Mouse (Mus musculus): ENCODE measurements around the gene Zfp26. TPM values are rescaled to one million over a fixed set of nuclear protein-coding genes. Genes with fewer than 3 reads are reported as not detected.

Zfp26 gene
- 20.5 and 23.3 TPM in 2 replicates for polyA plus RNA-seq (2016; fragmentation: Nextera tagmentation; extraction: Ambion mirVana)

DNA sequence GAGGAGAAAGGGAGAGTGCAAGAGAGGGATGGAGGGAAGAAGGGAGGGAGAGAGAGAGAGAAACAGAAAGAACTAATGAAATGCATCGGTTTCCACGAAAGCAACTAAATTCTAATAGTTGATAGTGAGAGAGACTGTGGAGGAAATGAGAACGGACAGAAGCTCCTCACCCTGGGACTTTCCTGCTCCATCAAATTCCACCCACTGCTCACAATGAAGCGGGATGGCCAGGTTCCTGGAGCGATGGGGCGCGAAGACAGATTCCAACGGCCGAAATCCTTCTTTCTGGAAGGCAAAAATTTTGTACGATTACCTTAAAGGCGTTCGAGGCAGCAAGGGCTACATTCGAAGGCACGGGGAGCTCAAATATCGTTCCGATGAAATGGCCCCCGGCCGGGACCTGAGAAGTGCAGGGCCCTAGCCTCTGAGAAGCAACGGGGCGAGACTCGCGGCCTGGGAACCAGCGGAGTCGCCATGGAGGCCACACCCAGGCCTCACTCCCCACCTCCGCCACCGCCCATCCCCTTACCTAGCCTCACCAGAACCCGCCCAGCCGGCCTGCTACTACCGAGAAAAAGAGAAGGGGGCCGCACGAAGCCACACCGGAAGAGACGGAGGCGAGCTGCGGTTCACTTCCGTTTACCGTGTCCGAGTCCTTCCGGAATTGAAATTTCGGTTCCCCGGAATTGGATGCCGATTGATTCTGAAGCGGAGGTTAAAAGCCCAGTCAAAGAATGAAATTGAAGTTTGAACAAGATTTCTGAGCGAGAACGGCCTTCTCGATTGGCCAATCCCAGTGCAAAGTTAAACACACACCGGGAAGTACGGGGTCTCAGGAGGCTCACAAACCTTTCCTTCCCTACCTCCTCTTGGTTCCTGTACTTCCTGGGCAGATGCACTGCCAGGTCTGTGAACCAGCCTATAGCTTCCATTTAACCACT, at the start of gene Zfp26:
TSS of gene Zfp26 (minus strand) at position 786 of the 941 bp plus-strand sequence.
- peak within 1 kb of the TSS; percentile 94 for H3K27ac ChIP-seq (replicated peaks)
- peak; percentile 78 for DNase-seq (ENCODE audit: low spot score)
- H3K4me1 ChIP-seq: peaks cover 16% of the 10 kb centered on the region
- H3K27me3 ChIP-seq (ENCODE audit: low read depth, poor library complexity, severe bottlenecking): no peaks in the 10 kb centered on the region
- no peaks in the 10 kb centered on the region for H3K9me3 ChIP-seq (replicated peaks)
- WGBS: under 1% methylated on average over 48 of the region's 48 CpGs
- peaks cover 40% of the 10 kb centered on the region for H3K36me3 ChIP-seq
- peak within 1 kb of the TSS; percentile 86 for H3K4me3 ChIP-seq

DNA sequence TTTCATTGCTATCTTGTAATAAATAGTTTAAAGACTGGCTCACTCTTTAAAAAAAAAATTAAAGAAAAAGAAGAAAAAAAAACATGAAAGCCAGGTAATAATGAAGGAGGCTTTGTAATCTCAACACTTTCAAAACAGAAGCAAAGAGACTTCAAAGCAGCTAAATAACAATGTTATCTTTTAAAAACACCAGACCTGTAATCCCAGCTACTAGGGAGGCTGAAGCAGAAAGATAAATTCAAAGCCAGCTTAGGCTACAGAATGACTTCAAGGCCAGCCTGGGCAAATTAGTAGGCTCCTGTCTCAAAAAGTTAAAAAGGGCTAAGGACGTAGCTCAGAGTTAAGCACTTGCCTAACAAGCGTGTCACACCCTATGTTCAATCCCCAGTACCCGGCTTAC, 49.7 kb upstream of the Zfp26 start:
- DNase-seq (ENCODE audit: low spot score): no peak

DNA sequence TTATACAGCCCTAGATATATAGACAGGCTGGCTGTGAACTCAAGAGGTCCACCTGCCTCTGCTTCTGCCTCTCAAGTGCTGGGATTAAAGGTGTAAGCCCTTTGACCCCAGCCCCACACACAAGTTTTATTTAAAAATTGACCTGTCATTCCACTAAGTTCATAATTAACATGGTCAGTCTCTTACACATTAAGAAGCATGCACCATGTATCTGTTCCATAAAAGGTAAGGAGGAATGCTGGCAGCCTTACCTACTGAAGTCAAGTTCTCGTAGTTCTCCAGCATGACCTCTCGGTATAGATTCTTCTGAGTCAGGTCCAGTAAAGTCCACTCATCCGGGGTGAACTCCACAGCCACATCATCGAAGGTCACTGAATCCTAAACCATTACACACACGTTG, 44.8 kb upstream of the Zfp26 start:
- no peaks in the 10 kb centered on the region for H3K27me3 ChIP-seq (ENCODE audit: low read depth, poor library complexity, severe bottlenecking)
- no peak for DNase-seq (ENCODE audit: low spot score)
- no peak overlapping the region for H3K27ac ChIP-seq (replicated peaks)
- H3K36me3 ChIP-seq: peaks cover 97% of the 10 kb centered on the region
- no peaks in the 10 kb centered on the region for H3K4me1 ChIP-seq
- no peak overlapping the region for H3K4me3 ChIP-seq
- no peaks in the 10 kb centered on the region for H3K9me3 ChIP-seq (replicated peaks)
- 90% methylated on average over 5 of the region's 5 CpGs for WGBS

More for the DNA sequence above, 49.7 kb upstream of the Zfp26 start:
- Histone ChIP-seq H3K9me3 (replicated peaks) (no peaks in the 10 kb centered on the region), H3K36me3 (peaks cover 96% of the 10 kb centered on the region), H3K27me3 (ENCODE audit: low read depth, poor library complexity, severe bottlenecking) (no peaks in the 10 kb centered on the region), H3K4me3 (no peak overlapping the region), H3K27ac (replicated peaks) (no peak overlapping the region), H3K4me1 (no peaks in the 10 kb centered on the region)
- 90% methylated on average over 3 of the region's 3 CpGs for WGBS

DNA sequence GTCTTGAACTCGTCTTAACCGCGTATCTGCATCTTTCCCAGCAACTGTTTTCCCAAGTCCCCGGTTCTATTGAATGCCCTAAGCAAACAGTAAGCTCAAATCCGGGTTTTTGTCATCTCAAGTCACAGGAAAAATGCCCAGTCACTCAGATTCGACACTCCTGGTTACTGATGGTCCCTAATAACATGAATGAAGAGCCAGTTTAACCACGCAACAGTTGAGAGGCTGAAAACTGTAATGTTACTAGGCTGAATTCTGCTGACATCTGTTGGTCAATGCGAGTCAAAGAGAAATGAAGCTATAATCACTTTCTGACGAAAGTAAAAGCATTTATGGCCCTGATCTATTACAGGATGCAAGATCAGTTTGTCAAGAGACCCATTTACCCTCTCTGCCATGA, 33.3 kb upstream of the Zfp26 start:
- H3K4me1 ChIP-seq: peaks cover 22% of the 10 kb centered on the region
- DNase-seq (ENCODE audit: low spot score): no peak

DNA sequence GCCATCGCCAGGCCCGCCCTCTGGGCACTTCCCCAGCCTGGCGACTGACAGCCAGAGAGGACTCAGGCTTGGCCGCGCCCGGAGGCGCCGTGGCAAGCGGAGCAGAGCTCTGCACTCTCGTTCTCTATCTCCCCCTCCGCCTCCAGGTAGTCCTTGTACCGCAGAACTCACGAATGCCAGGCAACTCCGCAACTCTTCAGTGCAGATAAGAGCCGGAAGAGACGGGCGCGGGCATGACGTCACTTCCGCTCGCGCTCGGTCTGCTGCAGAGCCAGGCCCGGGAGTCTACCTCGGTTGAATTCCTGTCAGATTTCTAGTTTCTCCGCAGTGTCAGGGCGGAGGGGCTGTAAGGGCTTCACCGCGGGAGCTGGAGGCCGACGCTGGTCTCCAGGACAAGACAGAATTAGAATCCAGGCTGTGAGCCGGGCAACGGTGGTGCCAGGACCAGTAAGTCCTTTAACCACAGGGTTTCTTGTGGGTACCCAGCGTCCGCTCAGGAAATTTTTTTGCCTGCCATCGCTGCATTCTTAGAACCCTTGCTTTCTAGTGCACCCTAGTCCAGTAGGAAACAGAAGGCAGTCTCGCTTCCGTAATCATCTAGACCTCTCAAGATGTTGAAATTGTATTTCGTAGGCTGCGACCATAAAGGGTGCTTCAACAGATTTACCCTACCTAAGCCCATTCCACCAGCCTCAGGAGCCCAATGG, 32.7 kb upstream of the Zfp26 start, which contains the start of gene Zfp426:
TSS of gene Zfp426 (minus strand) at position 220 of the 707 bp plus-strand sequence.
- WGBS: 1% methylated on average over 40 of the region's 40 CpGs
- H3K4me3 ChIP-seq: peak within 1 kb of the TSS; percentile 91
- H3K27me3 ChIP-seq (ENCODE audit: low read depth, poor library complexity, severe bottlenecking): no peaks in the 10 kb centered on the region
- peaks cover 61% of the 10 kb centered on the region for H3K36me3 ChIP-seq
- peaks cover 22% of the 10 kb centered on the region for H3K4me1 ChIP-seq
- peak; percentile 90 for DNase-seq (ENCODE audit: low spot score)
- H3K9me3 ChIP-seq (replicated peaks): no peaks in the 10 kb centered on the region
- H3K27ac ChIP-seq (replicated peaks): peak within 1 kb of the TSS; percentile 94

More for the DNA sequence above, 33.3 kb upstream of the Zfp26 start:
- Histone ChIP-seq H3K27ac (replicated peaks) (peak overlapping the region; percentile 94), H3K36me3 (peaks cover 63% of the 10 kb centered on the region), H3K9me3 (replicated peaks) (no peaks in the 10 kb centered on the region), H3K4me3 (peak overlapping the region; percentile 91), H3K27me3 (ENCODE audit: low read depth, poor library complexity, severe bottlenecking) (no peaks in the 10 kb centered on the region)
- 12% methylated on average over 9 of the region's 9 CpGs for WGBS

DNA sequence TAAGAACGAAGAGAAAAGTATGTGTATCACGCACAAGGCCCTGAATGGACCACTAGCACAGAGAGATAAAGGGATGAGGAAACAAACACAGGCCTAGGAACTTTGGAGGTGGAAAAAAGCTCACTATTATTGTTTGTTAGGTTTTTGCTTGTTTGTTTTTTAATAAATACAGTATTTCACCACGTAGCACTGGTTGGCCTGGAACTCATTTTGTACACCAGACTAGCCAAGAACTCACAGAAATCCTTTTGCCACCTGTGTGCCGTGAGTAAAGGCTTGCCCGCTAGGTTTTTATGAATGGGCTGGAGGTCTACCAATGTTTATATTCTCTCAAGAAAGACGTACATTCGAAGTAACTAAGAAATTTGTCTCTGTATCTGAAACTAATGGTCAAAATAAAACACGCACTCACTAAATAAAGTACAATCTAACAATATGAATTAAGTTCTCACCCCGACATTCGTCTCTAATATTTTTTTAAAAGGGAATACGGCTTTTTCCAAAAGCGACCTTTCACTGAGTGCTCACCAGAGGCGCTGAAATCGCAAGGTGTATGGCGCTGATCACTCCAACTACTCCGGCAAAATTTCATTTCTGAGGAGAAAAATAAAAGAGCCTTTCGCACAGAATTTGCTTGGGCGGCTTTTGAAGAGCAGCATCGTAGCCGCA, 32.0 kb upstream of the Zfp26 start:
- no peaks in the 10 kb centered on the region for H3K9me3 ChIP-seq (replicated peaks)
- H3K27me3 ChIP-seq (ENCODE audit: low read depth, poor library complexity, severe bottlenecking): no peaks in the 10 kb centered on the region
- peaks cover 60% of the 10 kb centered on the region for H3K36me3 ChIP-seq
- peaks cover 22% of the 10 kb centered on the region for H3K4me1 ChIP-seq
- peak overlapping the region; percentile 94 for H3K27ac ChIP-seq (replicated peaks)
- 14% methylated on average over 20 of the region's 20 CpGs for WGBS
- peak overlapping the region; percentile 91 for H3K4me3 ChIP-seq
- DNase-seq (ENCODE audit: low spot score): no peak

DNA sequence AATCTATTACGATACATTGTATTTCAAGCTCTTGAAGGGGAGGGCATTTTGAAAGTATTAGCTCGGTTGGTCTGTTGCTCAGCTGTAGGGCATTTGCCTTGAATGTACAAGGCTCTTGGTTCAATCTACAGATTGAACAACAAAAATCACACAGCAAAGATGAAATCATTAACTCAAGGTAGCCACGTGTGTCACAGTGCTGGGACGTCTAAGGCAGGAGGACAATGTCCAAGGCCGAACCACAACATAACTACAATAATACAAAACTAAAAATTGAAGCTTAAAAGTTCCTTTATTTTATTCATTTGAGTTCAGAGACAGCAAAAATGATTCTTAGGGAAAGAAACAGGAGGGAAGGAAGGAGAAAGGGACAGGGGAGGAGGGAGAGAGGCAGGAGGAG, 29.6 kb upstream of the Zfp26 start:
- 95% methylated on average over 5 of the region's 5 CpGs for WGBS
- no peak for DNase-seq (ENCODE audit: low spot score)
- no peaks in the 10 kb centered on the region for H3K9me3 ChIP-seq (replicated peaks)
- H3K4me1 ChIP-seq: peaks cover 22% of the 10 kb centered on the region
- H3K4me3 ChIP-seq: no peak overlapping the region
- H3K27me3 ChIP-seq (ENCODE audit: low read depth, poor library complexity, severe bottlenecking): no peaks in the 10 kb centered on the region
- no peak overlapping the region for H3K27ac ChIP-seq (replicated peaks)
- H3K36me3 ChIP-seq: peaks cover 61% of the 10 kb centered on the region

DNA sequence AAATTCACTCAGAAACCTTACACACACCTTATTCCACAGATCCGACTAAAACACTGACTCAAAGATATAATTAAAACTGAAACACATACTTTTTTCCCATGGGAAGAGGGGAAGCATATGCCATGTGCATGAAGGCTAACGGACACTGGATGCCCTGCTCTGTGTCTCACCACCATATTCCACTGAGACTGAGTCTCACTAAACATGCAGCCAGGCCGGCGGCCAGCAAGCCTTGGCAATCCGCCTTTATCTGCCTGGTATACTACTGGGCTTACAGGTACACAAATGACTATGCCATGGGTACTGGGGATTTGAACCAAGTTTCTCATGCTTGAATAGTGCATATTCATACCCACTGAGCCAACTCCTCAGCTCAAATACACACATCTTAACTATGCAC, 19.4 kb upstream of the Zfp26 start:
- no peak overlapping the region for H3K27ac ChIP-seq (replicated peaks)
- H3K4me1 ChIP-seq: no peaks in the 10 kb centered on the region
- peaks cover 100% of the 10 kb centered on the region for H3K36me3 ChIP-seq
- 89% methylated on average over 5 of the region's 5 CpGs for WGBS
- no peaks in the 10 kb centered on the region for H3K9me3 ChIP-seq (replicated peaks)
- H3K4me3 ChIP-seq: no peak overlapping the region
- H3K27me3 ChIP-seq (ENCODE audit: low read depth, poor library complexity, severe bottlenecking): no peaks in the 10 kb centered on the region
- DNase-seq (ENCODE audit: low spot score): no peak

DNA sequence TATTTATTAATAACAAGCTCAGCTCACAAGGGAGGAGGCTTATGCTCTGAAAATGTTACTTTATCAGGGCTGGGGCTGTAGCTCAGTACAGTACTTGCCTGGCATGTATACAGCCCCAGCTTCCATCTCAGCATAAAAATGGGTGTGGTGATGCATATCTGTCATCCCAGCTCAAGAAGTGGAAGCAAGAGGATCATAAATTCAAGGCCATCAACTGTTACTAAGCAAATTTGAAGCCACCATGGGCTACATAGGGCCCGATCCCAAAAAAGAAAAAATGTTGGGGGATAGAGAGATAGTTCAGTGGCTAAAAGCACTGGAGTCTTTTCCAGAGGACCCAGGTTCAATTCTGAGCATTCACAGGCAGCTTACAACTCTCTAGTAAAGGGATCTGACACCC, 16.7 kb upstream of the Zfp26 start:
- H3K27me3 ChIP-seq (ENCODE audit: low read depth, poor library complexity, severe bottlenecking): no peaks in the 10 kb centered on the region
- H3K36me3 ChIP-seq: peaks cover 100% of the 10 kb centered on the region
- H3K9me3 ChIP-seq (replicated peaks): peaks cover 3% of the 10 kb centered on the region; the same call in 1 of the 2 replicates
- H3K27ac ChIP-seq (replicated peaks): no peak overlapping the region
- H3K4me1 ChIP-seq: no peaks in the 10 kb centered on the region
- no peak overlapping the region for H3K4me3 ChIP-seq
- DNase-seq (ENCODE audit: low spot score): no peak
- WGBS: 93% methylated on average over 1 of the region's 1 CpGs

DNA sequence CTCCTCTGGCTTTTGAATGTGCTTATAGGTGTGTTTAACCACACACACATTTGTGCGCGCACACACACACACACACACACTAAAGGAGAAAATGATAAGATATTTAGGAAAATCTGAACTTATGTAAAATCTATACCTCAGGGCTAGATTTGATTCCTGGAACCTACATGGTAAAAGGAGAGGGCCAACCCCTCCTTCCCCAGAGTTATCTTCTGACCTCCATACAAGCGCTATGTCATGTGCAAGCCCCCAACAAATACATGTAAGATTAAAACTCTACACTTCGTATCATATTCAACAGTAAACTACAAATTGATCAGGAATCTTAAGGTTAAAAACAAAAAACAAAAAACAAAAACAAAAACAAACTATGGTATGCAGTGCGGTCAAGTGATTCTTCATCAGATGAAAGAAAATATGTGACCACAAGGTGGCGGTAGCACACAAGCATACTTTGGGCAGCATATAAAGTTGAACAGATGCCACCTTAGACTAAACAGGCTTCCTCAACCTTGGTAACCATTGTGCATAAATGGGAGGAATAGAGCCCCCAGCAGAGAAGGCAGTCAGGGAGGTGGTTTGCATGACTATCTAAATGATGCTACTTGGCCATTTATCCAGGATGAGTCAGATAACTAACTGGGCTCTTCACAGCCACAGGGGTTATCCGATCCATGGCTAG, 6.9 kb upstream of the Zfp26 start:
- Histone ChIP-seq H3K4me3 (no peak overlapping the region), H3K27ac (replicated peaks) (no peak overlapping the region), H3K36me3 (peaks cover 35% of the 10 kb centered on the region), H3K9me3 (replicated peaks) (peaks cover 31% of the 10 kb centered on the region), H3K27me3 (ENCODE audit: low read depth, poor library complexity, severe bottlenecking) (no peaks in the 10 kb centered on the region), H3K4me1 (no peaks in the 10 kb centered on the region)
- 57% methylated on average over 7 of the region's 7 CpGs for WGBS
- DNase-seq (ENCODE audit: low spot score): peak; percentile 43

DNA sequence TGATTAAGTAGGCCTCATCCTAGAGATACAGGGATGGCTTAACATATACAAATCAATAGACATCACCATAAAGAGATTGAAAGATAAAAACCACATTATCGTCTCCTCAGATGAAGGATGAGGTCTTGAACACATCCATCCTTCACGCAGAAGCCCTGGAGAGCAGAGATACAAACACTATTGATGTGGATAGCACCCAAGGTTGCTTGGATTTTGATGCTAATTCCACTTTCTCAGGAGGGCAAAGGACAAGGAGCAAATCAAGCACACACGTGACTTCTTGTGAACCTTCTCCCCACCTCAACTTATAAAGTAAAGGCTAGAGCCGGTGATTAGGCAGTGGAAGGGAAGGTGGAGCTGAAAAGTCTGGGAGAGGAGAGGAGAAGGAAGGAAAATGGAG, 6.3 kb downstream of the Zfp26 start:
- H3K4me3 ChIP-seq: no peak overlapping the region
- 92% methylated on average over 4 of the region's 4 CpGs for WGBS

DNA sequence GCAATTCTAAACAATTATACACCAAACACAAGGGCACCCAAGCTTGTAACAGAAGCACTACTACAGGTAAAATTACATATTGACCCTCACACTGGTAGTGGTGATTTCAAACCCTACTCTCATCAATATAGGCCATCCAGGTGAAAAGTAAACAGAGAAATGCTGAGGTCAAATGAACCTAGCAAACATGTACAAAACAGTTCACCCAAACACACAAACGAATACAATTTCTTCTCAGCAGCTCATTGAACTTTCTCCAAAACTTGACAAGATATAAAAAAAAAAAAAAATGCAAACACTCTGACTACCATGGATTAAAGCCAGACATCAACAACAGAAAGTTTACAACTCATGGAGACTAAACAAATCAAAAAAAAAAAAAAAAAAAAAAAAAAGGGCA, 8.5 kb downstream of the Zfp26 start:
- Histone ChIP-seq H3K4me3 (no peak overlapping the region), H3K27me3 (ENCODE audit: low read depth, poor library complexity, severe bottlenecking) (no peaks in the 10 kb centered on the region), H3K36me3 (peaks cover 95% of the 10 kb centered on the region), H3K9me3 (replicated peaks) (peaks cover 3% of the 10 kb centered on the region; the same call in 1 of the 2 replicates), H3K27ac (replicated peaks) (no peak overlapping the region), H3K4me1 (no peaks in the 10 kb centered on the region)
- 93% methylated on average over 1 of the region's 1 CpGs for WGBS
- DNase-seq (ENCODE audit: low spot score): no peak

More for the DNA sequence above, 6.3 kb downstream of the Zfp26 start:
- no peak for DNase-seq (ENCODE audit: low spot score)
- Histone ChIP-seq H3K4me1 (peaks cover 7% of the 10 kb centered on the region), H3K27ac (replicated peaks) (no peak overlapping the region), H3K27me3 (ENCODE audit: low read depth, poor library complexity, severe bottlenecking) (no peaks in the 10 kb centered on the region), H3K9me3 (replicated peaks) (peaks cover 3% of the 10 kb centered on the region; the same call in 1 of the 2 replicates), H3K36me3 (peaks cover 95% of the 10 kb centered on the region)

Data from midbrain, embryonic 10.5 days (tissue).